Mouse (Mus musculus) ES-Bruce4 (cell line): ENCODE measurements around the gene Dnajc11.

Experiments used
- CTCF ChIP-seq: IDR thresholded peaks from one replicate; pipeline ENCODE4 v1.8.1; 2011; ENCODE audit warnings: low read depth, low read length
- POLR2A ChIP-seq: IDR thresholded peaks from one replicate; pipeline ENCODE4 v1.8.1; 2011; ENCODE audit warnings: low read length; ENCODE audit not compliant: insufficient read depth

- no peak for TF ChIP-seq CTCF
- no peak for TF ChIP-seq POLR2A
These were observed 29.3 kb downstream of the Dnajc11 start for GRCm38 (mm10) chr4:151962817-151963216.
